In the genomic region with DNA sequence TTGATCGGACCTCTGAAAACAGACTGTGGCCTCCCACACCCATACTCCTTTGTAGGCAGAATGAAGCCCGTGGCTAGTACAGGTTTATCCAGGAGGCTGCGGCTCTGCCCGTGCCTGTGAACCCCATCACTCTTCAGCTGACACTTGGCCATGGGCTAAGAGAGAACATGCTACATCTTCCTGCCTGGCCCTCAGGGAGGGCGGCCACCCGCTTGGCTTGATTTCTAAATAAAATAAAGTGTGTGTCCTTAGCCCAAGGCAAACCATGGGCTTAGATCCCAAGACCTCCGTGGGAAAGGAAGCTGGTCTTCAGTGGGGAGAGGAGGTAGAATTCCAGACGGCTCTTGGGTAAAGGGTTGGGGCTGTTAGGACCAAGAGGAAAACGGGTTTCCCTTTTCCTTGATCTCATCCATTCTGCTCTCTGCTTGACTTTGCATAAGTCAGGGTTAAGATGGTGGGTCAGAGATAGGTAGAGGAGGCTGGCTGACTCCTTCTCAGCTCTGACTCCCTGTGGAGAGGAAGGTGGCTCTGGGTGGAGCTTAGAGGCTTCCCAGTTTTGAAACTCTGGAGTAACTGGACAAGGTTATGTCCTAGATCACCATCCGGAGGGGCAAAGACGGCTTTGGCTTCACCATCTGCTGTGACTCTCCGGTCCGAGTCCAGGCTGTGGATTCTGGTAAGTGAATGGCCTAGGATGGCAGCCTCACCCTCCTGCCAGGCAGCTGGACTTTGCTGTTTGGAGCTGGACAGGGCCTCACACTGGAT, we compare ENCODE assay signal across 15 mouse cellular contexts.
DNase-seq lines count a peak whose midpoint lies in the region; ATAC-seq and TF ChIP-seq lines count a peak whose summit lies in the region.
"Had no signal": no experiment of that assay in that cellular context is flagged by ENCODE, and none has a peak within 500 bp of the region (broad histone marks: within the 10 kb centered on the region; RNA-seq: fewer than 3 reads in every experiment).

No protein-coding gene starts in this region.

- H3K27ac ChIP-seq in hindbrain, embryonic 10.5 days: peak overlapping the region; percentile 88
- H3K27ac ChIP-seq in hindbrain, postnatal 0 days: no peak overlapping the region; the same call in 1 of the 2 replicates
- H3K27ac ChIP-seq in midbrain, embryonic 10.5 days (replicated peaks): 0 out of 2 replicates have a peak overlapping the region, but pooled peaks have one; percentile 10
- no peak overlapping the region for H3K27ac ChIP-seq in midbrain, embryonic 16.5 days (ENCODE audit: low read length)
- peak overlapping the region; percentile 32; the same call in 1 of the 2 replicates for H3K27ac ChIP-seq in forebrain, embryonic 13.5 days
- no peak overlapping the region; the same call in 1 of the 2 replicates for H3K27ac ChIP-seq in neural tube, embryonic 15.5 days (replicated peaks)
- H3K27ac ChIP-seq: neural tube, embryonic 12.5 days had no signal

- DNase-seq in hindbrain, embryonic 10.5 days (ENCODE audit: low spot score): no peak
- DNase-seq in hindbrain, postnatal 0 days (ENCODE audit: low spot score): no peak
- DNase-seq in midbrain, embryonic 10.5 days (ENCODE audit: low spot score): no peak
- DNase-seq in right cerebral cortex, postnatal 10 days (ENCODE audit: low spot score in 2 of 2): no peak
- DNase-seq: cerebellum, adult 9-10 months; liver; right cerebral cortex, adult 18-20 months; thymus, postnatal 36 days had no signal

- H3K4me3 ChIP-seq in hindbrain, embryonic 10.5 days: no peak overlapping the region
- H3K4me3 ChIP-seq in hindbrain, postnatal 0 days (ENCODE audit: low read length): no peak overlapping the region
- no peak overlapping the region for H3K4me3 ChIP-seq in midbrain, embryonic 10.5 days
- no peak overlapping the region for H3K4me3 ChIP-seq in midbrain, embryonic 16.5 days (ENCODE audit: low read depth, low read length)
- no peak overlapping the region for H3K4me3 ChIP-seq in forebrain, embryonic 13.5 days
- no peak overlapping the region for H3K4me3 ChIP-seq in neural tube, embryonic 15.5 days (replicated peaks)
- H3K4me3 ChIP-seq: megakaryocyte, embryonic 14.5 days; neural tube, embryonic 12.5 days had no signal

- H3K4me1 ChIP-seq in hindbrain, embryonic 10.5 days (replicated peaks): peaks cover 89% of the 10 kb centered on the region
- peaks cover 15% of the 10 kb centered on the region for H3K4me1 ChIP-seq in hindbrain, postnatal 0 days (ENCODE audit: insufficient read depth, low read length)
- peaks cover 57% of the 10 kb centered on the region for H3K4me1 ChIP-seq in midbrain, embryonic 10.5 days
- H3K4me1 ChIP-seq in midbrain, embryonic 16.5 days (ENCODE audit: control insufficient read depth, insufficient read depth, low read length): peaks cover 17% of the 10 kb centered on the region
- H3K4me1 ChIP-seq in forebrain, embryonic 13.5 days: peaks cover 48% of the 10 kb centered on the region
- peaks cover 54% of the 10 kb centered on the region for H3K4me1 ChIP-seq in neural tube, embryonic 15.5 days

- H3K9ac ChIP-seq in hindbrain, postnatal 0 days (replicated peaks; ENCODE audit: low read length): no peak overlapping the region
- no peak overlapping the region for H3K9ac ChIP-seq in midbrain, embryonic 16.5 days (ENCODE audit: low read depth, low read length)
- H3K9ac ChIP-seq in forebrain, embryonic 13.5 days: no peak overlapping the region
- H3K9ac ChIP-seq in neural tube, embryonic 15.5 days (replicated peaks): no peak overlapping the region
- H3K9ac ChIP-seq: neural tube, embryonic 12.5 days had no signal

- peaks cover 9% of the 10 kb centered on the region; the same call in 1 of the 2 replicates for H3K36me3 ChIP-seq in hindbrain, embryonic 10.5 days
- H3K36me3 ChIP-seq in hindbrain, postnatal 0 days (ENCODE audit: insufficient read depth, low read length): no peaks in the 10 kb centered on the region
- H3K36me3 ChIP-seq in midbrain, embryonic 10.5 days: peaks cover 17% of the 10 kb centered on the region
- H3K36me3 ChIP-seq in midbrain, embryonic 16.5 days (ENCODE audit: control insufficient read depth, insufficient read depth, low read length): no peaks in the 10 kb centered on the region
- H3K36me3 ChIP-seq in forebrain, embryonic 13.5 days (ENCODE audit: poor library complexity, severe bottlenecking): peaks cover 24% of the 10 kb centered on the region
- no peaks in the 10 kb centered on the region for H3K36me3 ChIP-seq in neural tube, embryonic 15.5 days

- no peaks in the 10 kb centered on the region for H3K27me3 ChIP-seq in hindbrain, embryonic 10.5 days (ENCODE audit: insufficient read depth, poor library complexity, severe bottlenecking)
- H3K27me3 ChIP-seq in hindbrain, postnatal 0 days (ENCODE audit: insufficient read depth, low read length): no peaks in the 10 kb centered on the region
- H3K27me3 ChIP-seq in midbrain, embryonic 10.5 days (ENCODE audit: low read depth, poor library complexity, severe bottlenecking): no peaks in the 10 kb centered on the region
- no peaks in the 10 kb centered on the region for H3K27me3 ChIP-seq in midbrain, embryonic 16.5 days (ENCODE audit: control insufficient read depth, insufficient read depth, low read depth, low read length)
- no peaks in the 10 kb centered on the region for H3K27me3 ChIP-seq in forebrain, embryonic 13.5 days
- no peaks in the 10 kb centered on the region for H3K27me3 ChIP-seq in neural tube, embryonic 15.5 days (replicated peaks)
- H3K27me3 ChIP-seq: CH12.LX; neural tube, embryonic 12.5 days had no signal

- ATAC-seq in hindbrain, postnatal 0 days: no peak
- ATAC-seq in midbrain, embryonic 16.5 days: no peak
- ATAC-seq in forebrain, embryonic 13.5 days: no peak
- no peak for ATAC-seq in neural tube, embryonic 15.5 days (ENCODE audit: low FRiP score)
- ATAC-seq: inflammation-experienced regulatory T-cells, adult 6 months had no signal

- no peak for TF ChIP-seq CTCF in hindbrain, postnatal 0 days (IDR thresholded peaks at IDR 0.05; ENCODE audit: low read depth)

- WGBS in hindbrain, embryonic 10.5 days: 84% methylated on average over 13 of the region's 13 CpGs
- 70% methylated on average over 13 of the region's 13 CpGs for WGBS in hindbrain, postnatal 0 days
- WGBS in midbrain, embryonic 10.5 days: 89% methylated on average over 13 of the region's 13 CpGs
- WGBS in midbrain, embryonic 16.5 days: 83% methylated on average over 13 of the region's 13 CpGs
- WGBS in forebrain, embryonic 13.5 days: 88% methylated on average over 13 of the region's 13 CpGs
- WGBS in neural tube, embryonic 15.5 days: 77% methylated on average over 13 of the region's 13 CpGs

- no peak overlapping the region for H3K4me2 ChIP-seq in hindbrain, postnatal 0 days (ENCODE audit: low read depth, low read length)
- no peak overlapping the region for H3K4me2 ChIP-seq in midbrain, embryonic 16.5 days (ENCODE audit: low read length)
- no peak overlapping the region for H3K4me2 ChIP-seq in forebrain, embryonic 13.5 days
- peak overlapping the region; percentile 5; the same call in 1 of the 2 replicates for H3K4me2 ChIP-seq in neural tube, embryonic 15.5 days
- H3K4me2 ChIP-seq: neural tube, embryonic 12.5 days had no signal

- no peaks in the 10 kb centered on the region for H3K9me3 ChIP-seq in hindbrain, embryonic 10.5 days
- H3K9me3 ChIP-seq in hindbrain, postnatal 0 days (ENCODE audit: low read length): no peaks in the 10 kb centered on the region
- no peaks in the 10 kb centered on the region for H3K9me3 ChIP-seq in midbrain, embryonic 10.5 days (replicated peaks)
- no peaks in the 10 kb centered on the region for H3K9me3 ChIP-seq in midbrain, embryonic 16.5 days (replicated peaks; ENCODE audit: control insufficient read depth, low read length, poor library complexity, severe bottlenecking)
- no peaks in the 10 kb centered on the region for H3K9me3 ChIP-seq in forebrain, embryonic 13.5 days (replicated peaks)
- no peaks in the 10 kb centered on the region for H3K9me3 ChIP-seq in neural tube, embryonic 15.5 days (replicated peaks)
- H3K9me3 ChIP-seq: megakaryocyte, embryonic 14.5 days; neural tube, embryonic 12.5 days had no signal

Comparison
In these comparisons a context has a peak if more than half of its experiments do, and no peak if none do; other contexts are left out.
1. H3K27ac ChIP-seq: peak in hindbrain, embryonic 10.5 days (single experiment), midbrain, embryonic 10.5 days (single experiment) and forebrain, embryonic 13.5 days (single experiment); none in hindbrain, postnatal 0 days (single experiment), midbrain, embryonic 16.5 days (single experiment) and neural tube, embryonic 15.5 days (single experiment).